Mouse (Mus musculus): ENCODE measurements around the gene Tgfbrap1. TPM values are rescaled to one million over a fixed set of nuclear protein-coding genes. Genes with fewer than 3 reads are reported as not detected.
"Not testable (repeated sequence)": the region's sequence is repeated elsewhere in the genome, so short reads cannot be mapped to it uniquely, and the experiment has no call there.

Gene Tgfbrap1
- polyA plus RNA-seq (2017; shearing (Covaris generic)): 1 to 10 TPM; 5.3 to 8.9 (median 7.8) TPM

- ATAC-seq: peak; percentile 91
These were observed at the start of gene Tgfbrap1, which contains the start of gene AI597479 for GRCm38 (mm10) chr1:43098031-43098984. Gene Tgfbrap1 (minus strand): TSS chr1:43098637. Gene AI597479 (plus strand): TSS chr1:43098710.

- no peak for ATAC-seq
These were observed 49.0 kb upstream of the Tgfbrap1 start for GRCm38 (mm10) chr1:43147474-43147873.

GRCm38 (mm10) chr1:43145388-43145787, 47.0 kb upstream of the Tgfbrap1 start:
- ATAC-seq: no peak

- ATAC-seq: no peak
These were observed 46.0 kb upstream of the Tgfbrap1 start for GRCm38 (mm10) chr1:43144338-43144906.

- no peak for ATAC-seq
These were observed 45.4 kb upstream of the Tgfbrap1 start for GRCm38 (mm10) chr1:43143791-43144190.

- ATAC-seq: no peak
These were observed 44.8 kb upstream of the Tgfbrap1 start for GRCm38 (mm10) chr1:43143284-43143683.

- no peak for ATAC-seq
These were observed 44.4 kb upstream of the Tgfbrap1 start for GRCm38 (mm10) chr1:43142849-43143248.

GRCm38 (mm10) chr1:43141555-43141961, 43.1 kb upstream of the Tgfbrap1 start:
- no peak for ATAC-seq

GRCm38 (mm10) chr1:43139587-43140266, 41.3 kb upstream of the Tgfbrap1 start:
- ATAC-seq: peak; percentile 87

GRCm38 (mm10) chr1:43138268-43138812, 39.9 kb upstream of the Tgfbrap1 start:
- no peak for ATAC-seq

GRCm38 (mm10) chr1:43137334-43137733, 38.9 kb upstream of the Tgfbrap1 start:
- ATAC-seq: no peak

- not testable (repeated sequence) for ATAC-seq
These were observed 38.1 kb upstream of the Tgfbrap1 start for GRCm38 (mm10) chr1:43136488-43137029.

- no peak for ATAC-seq
These were observed 33.2 kb upstream of the Tgfbrap1 start for GRCm38 (mm10) chr1:43131591-43131990.

- ATAC-seq: no peak
These were observed 32.0 kb upstream of the Tgfbrap1 start for GRCm38 (mm10) chr1:43130219-43130981.

- no peak for ATAC-seq
These were observed 29.6 kb upstream of the Tgfbrap1 start for GRCm38 (mm10) chr1:43127820-43128610.

GRCm38 (mm10) chr1:43127196-43127595, 28.8 kb upstream of the Tgfbrap1 start:
- ATAC-seq: no peak

GRCm38 (mm10) chr1:43124726-43125125, 26.3 kb upstream of the Tgfbrap1 start:
- no peak for ATAC-seq

- ATAC-seq: no peak
These were observed 24.2 kb upstream of the Tgfbrap1 start for GRCm38 (mm10) chr1:43122616-43123015.

- no peak for ATAC-seq
These were observed 22.5 kb upstream of the Tgfbrap1 start for GRCm38 (mm10) chr1:43120950-43121349.

GRCm38 (mm10) chr1:43117435-43117834, 19.0 kb upstream of the Tgfbrap1 start:
- no peak for ATAC-seq

GRCm38 (mm10) chr1:43112882-43113281, 14.4 kb upstream of the Tgfbrap1 start:
- no peak for ATAC-seq

Measured in inflammation-experienced regulatory T-cells, adult 6 months (primary cell).